Mouse (Mus musculus): ENCODE results near the gene Vps36. TPM values are rescaled to one million over a fixed set of nuclear protein-coding genes. Genes with fewer than 3 reads are reported as not detected.

Gene Vps36
- polyA plus RNA-seq (2012): 0.13 and 0.15 TPM in 2 replicates

DNA sequence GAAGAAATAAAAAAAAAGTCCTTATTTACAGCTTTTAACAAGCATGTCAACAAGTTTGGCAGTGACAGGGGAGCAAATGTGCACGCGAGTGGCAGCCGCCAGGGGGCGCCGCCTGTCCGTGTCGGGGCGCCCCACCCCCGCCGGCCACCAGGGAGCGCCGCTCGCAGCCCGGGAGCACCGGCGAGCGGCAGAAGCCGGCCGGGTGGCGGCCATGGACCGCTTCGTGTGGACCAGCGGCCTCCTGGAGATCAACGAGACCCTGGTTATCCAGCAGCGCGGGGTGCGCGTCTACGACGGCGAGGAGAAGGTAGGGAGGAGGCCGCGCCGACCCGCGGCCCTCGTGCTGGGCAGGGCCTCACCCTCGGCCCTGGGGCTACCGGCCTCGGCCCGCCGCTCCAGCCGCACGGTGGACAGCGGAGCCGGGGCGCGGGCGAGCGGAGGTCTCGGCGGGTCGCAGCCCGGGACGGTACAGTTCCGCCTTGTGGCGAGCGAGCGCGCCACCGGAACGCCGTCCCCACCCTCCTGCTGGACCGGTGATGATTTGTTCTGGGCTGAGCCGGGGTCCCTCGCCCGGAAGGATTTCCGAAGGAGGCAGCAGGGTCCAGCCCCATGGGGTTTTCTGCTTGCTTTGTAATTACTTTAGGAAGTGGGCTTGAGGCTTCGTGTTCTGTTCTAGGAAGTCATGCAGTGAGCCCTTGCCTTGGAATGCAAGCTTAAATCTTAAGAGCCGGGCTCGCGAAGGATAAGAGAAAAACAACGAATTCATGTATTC is at the start of gene Vps36:
TSS of gene Vps36 (plus strand) at position 150 of the 772 bp plus-strand sequence.
- TF ChIP-seq GATA1 (IDR thresholded peaks at IDR 0.05; ENCODE audit: low read length): no peak
- no peak for TF ChIP-seq TAL1 (IDR thresholded peaks at IDR 0.05; ENCODE audit: low read length)
- peaks cover 15% of the 10 kb centered on the region for H3K27me3 ChIP-seq (ENCODE audit: control insufficient read depth)
- no peaks in the 10 kb centered on the region for H3K9me3 ChIP-seq (ENCODE audit: control insufficient read depth, low read length)
- peak within 1 kb of the TSS; percentile 84 for H3K4me3 ChIP-seq (replicated peaks)
- peaks cover 18% of the 10 kb centered on the region for H3K4me1 ChIP-seq (ENCODE audit: control insufficient read depth)
- peaks cover 2% of the 10 kb centered on the region for H3K36me3 ChIP-seq (ENCODE audit: control insufficient read depth)

GRCm38 (mm10) chr8:22143764-22144491 is 48.7 kb upstream of the Vps36 start:
- Histone ChIP-seq H3K9me3 (ENCODE audit: control insufficient read depth, low read length) (peaks cover 2% of the 10 kb centered on the region; the same call in 1 of the 2 replicates), H3K36me3 (ENCODE audit: control insufficient read depth) (no peaks in the 10 kb centered on the region), H3K4me1 (ENCODE audit: control insufficient read depth) (no peaks in the 10 kb centered on the region), H3K27me3 (ENCODE audit: control insufficient read depth) (no peaks in the 10 kb centered on the region), H3K4me3 (replicated peaks) (no peak overlapping the region)
- TF ChIP-seq TAL1 (IDR thresholded peaks at IDR 0.05; ENCODE audit: low read length): no peak
- TF ChIP-seq GATA1 (IDR thresholded peaks at IDR 0.05; ENCODE audit: low read length): no peak

DNA sequence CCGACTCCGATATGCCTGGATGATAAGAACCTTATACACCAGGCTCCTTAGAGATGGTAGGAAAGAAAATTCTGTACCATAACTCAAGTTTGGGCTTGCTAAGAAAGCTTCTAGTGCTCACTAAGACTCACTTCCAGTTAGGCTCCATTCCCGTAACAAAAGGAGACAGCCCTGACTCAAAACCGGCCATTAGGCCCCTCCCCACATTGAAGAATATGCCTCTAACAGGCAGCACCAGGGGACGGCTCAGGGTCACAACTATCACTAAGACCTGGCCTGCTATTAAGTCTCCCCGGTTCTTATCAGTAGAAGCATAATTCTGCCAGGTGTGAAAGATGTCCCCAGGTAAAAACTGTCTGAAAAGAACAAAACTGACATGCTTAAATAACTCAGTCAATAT is 46.8 kb upstream of the Vps36 start:
- Histone ChIP-seq H3K9me3 (ENCODE audit: control insufficient read depth, low read length) (no peaks in the 10 kb centered on the region), H3K36me3 (ENCODE audit: control insufficient read depth) (no peaks in the 10 kb centered on the region), H3K4me3 (replicated peaks) (no peak overlapping the region), H3K4me1 (ENCODE audit: control insufficient read depth) (no peaks in the 10 kb centered on the region), H3K27me3 (ENCODE audit: control insufficient read depth) (no peaks in the 10 kb centered on the region)
- TF ChIP-seq TAL1 (IDR thresholded peaks at IDR 0.05; ENCODE audit: low read length): no peak
- TF ChIP-seq GATA1 (IDR thresholded peaks at IDR 0.05; ENCODE audit: low read length): no peak

- TF ChIP-seq GATA1 (IDR thresholded peaks at IDR 0.05; ENCODE audit: low read length) (no peak), TAL1 (IDR thresholded peaks at IDR 0.05; ENCODE audit: low read length) (no peak)
- Histone ChIP-seq H3K9me3 (ENCODE audit: control insufficient read depth, low read length) (no peaks in the 10 kb centered on the region), H3K4me3 (replicated peaks) (no peak overlapping the region), H3K4me1 (ENCODE audit: control insufficient read depth) (no peaks in the 10 kb centered on the region), H3K27me3 (ENCODE audit: control insufficient read depth) (no peaks in the 10 kb centered on the region), H3K36me3 (ENCODE audit: control insufficient read depth) (no peaks in the 10 kb centered on the region)
Measured at GRCm38 (mm10) chr8:22147706-22148366, 44.8 kb upstream of the Vps36 start.

GRCm38 (mm10) chr8:22148367-22148740 is 44.3 kb upstream of the Vps36 start:
- H3K4me3 ChIP-seq (replicated peaks): no peak overlapping the region
- H3K9me3 ChIP-seq (ENCODE audit: control insufficient read depth, low read length): no peaks in the 10 kb centered on the region
- H3K4me1 ChIP-seq (ENCODE audit: control insufficient read depth): no peaks in the 10 kb centered on the region
- no peaks in the 10 kb centered on the region for H3K27me3 ChIP-seq (ENCODE audit: control insufficient read depth)
- no peak for TF ChIP-seq GATA1 (IDR thresholded peaks at IDR 0.05; ENCODE audit: low read length)
- no peak for TF ChIP-seq TAL1 (IDR thresholded peaks at IDR 0.05; ENCODE audit: low read length)
- no peaks in the 10 kb centered on the region for H3K36me3 ChIP-seq (ENCODE audit: control insufficient read depth)

DNA sequence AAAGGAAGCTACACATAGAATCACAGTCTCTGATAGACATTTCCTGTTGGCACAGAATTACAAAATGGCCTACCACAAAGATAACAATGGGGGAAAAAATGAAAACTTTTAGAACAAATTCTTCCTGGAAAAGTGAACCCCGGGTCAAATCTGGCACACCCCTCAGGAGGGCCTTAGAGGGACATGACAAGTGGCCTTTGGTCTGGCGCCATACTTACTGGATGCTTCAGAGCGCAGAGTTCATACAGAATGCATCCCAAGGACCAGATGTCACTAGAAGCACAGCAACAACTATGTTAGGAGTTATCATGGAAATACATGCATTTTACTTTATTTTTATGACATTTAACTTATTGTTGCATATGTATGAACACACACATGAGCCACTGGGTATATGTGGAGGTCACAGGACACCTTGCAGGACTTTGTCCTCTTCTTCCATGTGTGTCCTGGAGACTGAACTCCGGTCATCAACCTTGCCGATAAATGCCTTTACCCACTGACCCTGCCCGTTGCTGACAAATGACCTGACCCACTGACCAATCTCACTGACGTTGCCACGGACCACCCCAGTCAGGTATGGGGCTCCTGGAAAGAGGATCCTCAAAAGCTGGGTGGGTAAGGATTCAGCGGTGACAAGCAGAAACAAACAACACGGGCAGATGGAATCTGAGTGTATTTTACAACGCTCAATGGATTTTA is 42.8 kb upstream of the Vps36 start:
- Histone ChIP-seq H3K4me3 (replicated peaks) (no peak overlapping the region), H3K9me3 (ENCODE audit: control insufficient read depth, low read length) (no peaks in the 10 kb centered on the region), H3K27me3 (ENCODE audit: control insufficient read depth) (no peaks in the 10 kb centered on the region), H3K36me3 (ENCODE audit: control insufficient read depth) (no peaks in the 10 kb centered on the region), H3K4me1 (ENCODE audit: control insufficient read depth) (no peaks in the 10 kb centered on the region)
- TF ChIP-seq TAL1 (IDR thresholded peaks at IDR 0.05; ENCODE audit: low read length) (no peak), GATA1 (IDR thresholded peaks at IDR 0.05; ENCODE audit: low read length) (no peak)

- Histone ChIP-seq H3K9me3 (ENCODE audit: control insufficient read depth, low read length) (no peaks in the 10 kb centered on the region), H3K4me1 (ENCODE audit: control insufficient read depth) (no peaks in the 10 kb centered on the region), H3K4me3 (replicated peaks) (no peak overlapping the region), H3K27me3 (ENCODE audit: control insufficient read depth) (no peaks in the 10 kb centered on the region), H3K36me3 (ENCODE audit: control insufficient read depth) (no peaks in the 10 kb centered on the region)
- TF ChIP-seq GATA1 (IDR thresholded peaks at IDR 0.05; ENCODE audit: low read length) (no peak), TAL1 (IDR thresholded peaks at IDR 0.05; ENCODE audit: low read length) (no peak)
Measured at GRCm38 (mm10) chr8:22150345-22150663, 42.3 kb upstream of the Vps36 start.

DNA sequence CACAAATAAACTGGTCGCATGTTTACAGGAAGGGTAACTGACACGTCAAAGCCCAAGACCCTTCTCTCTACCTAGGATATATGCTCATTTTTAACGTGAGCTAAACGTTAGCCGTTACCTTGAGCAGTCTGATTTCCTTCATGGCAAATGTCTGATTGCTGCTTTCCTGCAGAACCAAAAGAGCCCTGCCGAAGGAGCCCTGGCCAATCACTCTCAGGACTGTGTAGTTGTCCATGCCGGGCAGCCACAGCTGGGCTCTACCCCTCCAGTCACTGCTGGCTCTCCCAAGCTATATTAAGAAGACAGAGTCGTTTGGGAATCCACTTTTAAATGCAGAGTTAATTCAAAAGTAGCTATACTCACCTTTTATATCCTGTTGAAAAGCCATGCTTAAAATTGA is 30.4 kb upstream of the Vps36 start:
- H3K36me3 ChIP-seq (ENCODE audit: control insufficient read depth): peaks cover 4% of the 10 kb centered on the region
- no peaks in the 10 kb centered on the region for H3K9me3 ChIP-seq (ENCODE audit: control insufficient read depth, low read length)
- TF ChIP-seq TAL1 (IDR thresholded peaks at IDR 0.05; ENCODE audit: low read length) (no peak), GATA1 (IDR thresholded peaks at IDR 0.05; ENCODE audit: low read length) (no peak)

More for the DNA sequence above, 30.4 kb upstream of the Vps36 start:
- Histone ChIP-seq H3K4me3 (replicated peaks) (no peak overlapping the region), H3K4me1 (ENCODE audit: control insufficient read depth) (peaks cover 17% of the 10 kb centered on the region), H3K27me3 (ENCODE audit: control insufficient read depth) (no peaks in the 10 kb centered on the region; the same call in 1 of the 2 replicates)
